Mouse (Mus musculus) brain, embryonic 14.5 days (tissue): ENCODE results near the gene Sesn2. TPM values are rescaled to one million over a fixed set of nuclear protein-coding genes. Genes with fewer than 3 reads are reported as not detected.

ENCODE experiments used
- DNase-seq: peaks from one replicate; pipeline ENCODE4 v3.0.0-alpha.2; 2011; ENCODE audit warnings: low read depth
- CTCF ChIP-seq: fragments of 200-500 bp; IDR thresholded peaks from 2 replicates; pipeline ENCODE4 v1.5.1; 2012; ENCODE audit warnings: inconsistent platforms, mild to moderate bottlenecking, moderate library complexity, borderline replicate concordance; ENCODE audit not compliant: insufficient read depth, insufficient read length; ENCODE audit errors: extremely low read depth
- POLR2A ChIP-seq: fragments of 200-500 bp; IDR thresholded peaks from 2 replicates; pipeline ENCODE4 v1.6.1; 2012; ENCODE audit warnings: mild to moderate bottlenecking, inconsistent platforms, borderline replicate concordance; ENCODE audit not compliant: poor library complexity, insufficient read depth, insufficient read length, severe bottlenecking; ENCODE audit errors: extremely low read depth
- polyA plus RNA-seq: library from polyadenylated mRNA; depleted of rRNA; stranded (reverse); fragments of >200 nt; gene quantifications from 2 replicates; pipeline ENCODE4 v1.2.3, GENCODE M21; 2012

Sesn2 gene
- polyA plus RNA-seq, 1 experiment: 6.1 TPM

DNA sequence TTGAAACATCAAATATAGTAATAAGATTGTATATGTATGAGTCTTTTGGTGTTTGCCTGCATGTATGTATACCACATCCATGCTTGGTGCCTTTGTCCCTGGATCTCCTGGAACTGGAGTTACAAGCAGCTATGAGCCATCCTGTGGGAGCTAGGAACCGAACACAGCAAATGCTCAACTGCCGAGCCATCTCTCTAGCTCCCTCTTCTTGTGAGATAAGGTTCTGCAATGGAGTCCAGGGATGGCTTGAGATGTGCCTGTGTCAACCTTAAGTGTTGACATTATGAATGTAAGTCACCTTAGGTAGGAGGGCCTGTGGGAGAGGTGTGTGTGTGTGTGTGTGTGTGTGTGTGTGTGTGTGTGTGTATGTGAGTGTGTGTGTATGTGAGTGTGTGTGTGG, 16.4 kb upstream of the Sesn2 start:
- no peak for DNase-seq
- TF ChIP-seq CTCF: peak; percentile 33; the same call in 1 of the 2 replicates
- no peak for TF ChIP-seq POLR2A

DNA sequence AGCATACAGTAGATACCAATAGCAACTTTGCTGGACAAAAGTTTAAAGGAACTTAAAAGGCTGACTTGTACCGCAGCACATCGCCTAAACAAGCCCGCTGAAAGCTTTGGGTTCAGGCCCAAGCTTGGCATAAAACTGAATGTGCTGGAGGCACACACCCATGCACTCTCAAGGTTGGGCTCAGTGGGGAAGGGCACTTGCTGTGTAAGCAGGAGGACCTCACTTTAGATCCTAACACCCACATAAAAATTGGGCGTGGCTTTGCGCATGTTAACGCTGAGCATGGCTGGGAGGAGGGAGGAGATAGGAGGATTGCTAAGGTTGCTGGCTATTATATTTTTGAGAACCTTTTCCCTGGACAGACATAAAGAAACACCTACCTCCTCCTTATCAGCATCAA, 14.5 kb upstream of the Sesn2 start:
- no peak for TF ChIP-seq CTCF
- TF ChIP-seq POLR2A: no peak

DNA sequence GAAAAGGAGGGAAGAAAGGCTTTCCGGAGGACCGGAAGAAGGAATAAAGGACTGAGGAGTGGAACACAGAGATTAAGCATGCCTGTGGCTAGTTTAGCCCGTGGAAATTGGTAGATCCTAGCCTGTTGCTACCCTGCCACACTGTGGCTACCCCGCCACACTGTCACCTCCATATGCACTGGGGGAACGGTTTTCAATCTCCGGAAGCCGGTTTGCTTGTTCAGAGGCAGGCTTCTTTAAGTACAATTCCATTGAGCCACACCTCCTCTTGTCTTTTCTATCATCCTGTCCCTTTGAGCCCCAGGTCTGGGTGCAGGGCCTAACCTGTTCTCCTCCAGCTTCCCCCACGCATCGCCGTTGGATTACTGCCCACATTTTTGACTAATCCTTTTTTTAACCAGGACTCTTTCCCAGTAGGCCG, 14.0 kb upstream of the Sesn2 start:
- no peak for DNase-seq
- TF ChIP-seq CTCF: no peak
- TF ChIP-seq POLR2A: no peak

More for the DNA sequence above, 14.5 kb upstream of the Sesn2 start:
- DNase-seq: peak; percentile 11

DNA sequence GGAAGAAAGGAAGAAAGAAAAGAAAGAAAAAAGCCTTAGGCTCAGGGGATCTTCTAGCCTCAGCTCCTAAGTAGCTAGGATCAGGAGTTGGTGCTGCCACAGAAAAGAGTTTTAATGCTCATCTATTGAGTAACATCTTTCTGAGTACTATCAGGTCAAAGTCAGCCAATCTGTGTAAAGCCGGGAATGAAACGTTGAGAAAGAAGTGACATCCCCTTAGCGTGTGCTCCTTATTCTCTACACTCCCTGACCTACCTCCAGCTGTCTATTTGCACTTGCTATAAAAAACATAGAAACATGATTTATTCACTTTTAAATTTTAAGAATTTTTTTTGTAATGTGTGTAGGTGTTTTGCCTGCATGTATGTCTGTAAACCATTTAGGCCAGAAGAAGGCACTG, 8.9 kb upstream of the Sesn2 start:
- TF ChIP-seq CTCF: no peak
- no peak for TF ChIP-seq POLR2A
- DNase-seq: no peak

DNA sequence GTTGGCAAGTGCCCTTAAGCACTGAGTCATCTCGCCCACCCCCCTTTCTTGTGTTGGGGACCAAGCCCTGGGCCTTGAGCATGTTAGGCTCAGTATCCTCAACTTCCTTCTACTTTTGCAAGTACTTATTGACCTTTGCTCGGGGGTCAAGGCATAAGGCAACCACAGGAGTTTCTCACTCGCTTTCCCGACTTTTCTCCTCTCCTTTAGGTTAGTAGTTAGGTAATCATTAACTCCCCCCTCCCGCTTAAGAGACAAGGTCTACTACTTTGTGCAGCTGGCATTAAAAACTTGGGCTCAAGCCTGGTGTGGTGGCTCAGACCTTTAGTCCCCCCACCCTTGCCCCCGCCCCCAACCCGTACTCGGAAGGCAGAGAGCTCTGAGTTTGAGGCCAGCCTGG, 7.8 kb upstream of the Sesn2 start:
- no peak for TF ChIP-seq CTCF
- no peak for TF ChIP-seq POLR2A
- DNase-seq: no peak

DNA sequence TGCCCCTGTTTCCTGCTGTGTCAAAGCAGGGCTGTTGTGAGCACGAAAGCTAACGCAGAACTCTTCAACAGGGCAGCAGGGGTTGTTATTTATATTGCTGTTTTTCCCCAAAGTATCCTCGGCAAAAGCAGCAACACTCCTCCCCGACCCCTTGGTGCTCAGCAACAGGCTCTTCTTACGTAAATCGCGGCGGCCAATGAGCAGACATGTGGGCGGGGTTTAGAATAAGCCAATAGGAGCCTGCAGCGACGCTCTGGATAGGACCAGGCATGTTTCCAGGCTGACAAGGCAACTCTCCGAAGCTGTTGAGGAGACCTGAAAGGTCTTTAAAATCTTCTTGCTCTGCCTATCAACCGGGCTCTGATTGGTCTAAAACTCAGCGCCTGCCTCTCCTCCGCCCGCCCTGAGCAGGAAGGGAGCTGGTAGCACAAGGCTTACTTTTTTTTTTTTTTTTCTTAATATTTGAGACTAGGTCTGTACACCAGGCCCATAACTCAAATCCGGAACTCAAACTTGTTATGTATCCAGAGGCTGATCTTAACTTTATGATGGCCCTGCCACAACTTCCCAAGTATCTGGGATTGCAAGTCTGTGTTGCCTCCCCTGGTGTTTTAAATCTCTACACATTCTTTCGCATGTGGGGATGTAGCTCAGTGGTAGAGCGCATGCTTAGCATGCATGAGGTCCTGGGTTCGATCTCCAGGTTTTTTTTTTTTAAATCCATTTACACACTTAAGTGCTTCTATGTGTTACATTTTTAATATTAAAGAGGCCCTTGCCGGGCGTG, 5.3 kb upstream of the Sesn2 start:
- peak; percentile 99 for DNase-seq
- no peak for TF ChIP-seq CTCF
- no peak for TF ChIP-seq POLR2A

DNA sequence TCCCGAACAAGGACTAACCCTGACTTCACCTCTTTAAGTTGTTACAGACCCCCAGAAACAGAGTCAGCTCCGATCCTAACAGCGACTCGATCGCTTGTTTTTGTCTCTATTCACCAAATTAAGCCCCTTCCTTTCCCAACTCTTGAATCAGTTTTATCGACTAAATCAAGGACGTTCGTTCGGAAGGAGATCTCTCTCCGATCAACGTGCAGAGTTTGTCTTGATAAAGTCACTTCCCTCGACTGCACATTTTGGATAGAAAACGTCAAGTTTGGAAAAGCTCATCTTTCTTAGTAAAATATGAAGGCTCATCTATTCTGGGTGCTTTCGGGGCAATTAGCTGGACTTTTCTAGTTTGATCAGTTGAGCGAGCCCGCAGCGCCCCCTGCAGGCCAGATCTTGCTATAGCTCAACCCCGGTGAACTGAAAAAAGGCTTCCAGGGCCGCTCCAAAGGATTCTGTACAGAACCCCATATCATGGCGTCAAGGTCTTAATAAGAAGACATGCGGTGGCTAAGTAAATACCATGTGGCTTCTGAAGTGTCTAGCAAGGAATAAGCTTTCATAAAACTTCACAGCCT, 4.3 kb upstream of the Sesn2 start:
- peak; percentile 86 for DNase-seq
- TF ChIP-seq CTCF (peak; percentile 92), POLR2A (no peak)

DNA sequence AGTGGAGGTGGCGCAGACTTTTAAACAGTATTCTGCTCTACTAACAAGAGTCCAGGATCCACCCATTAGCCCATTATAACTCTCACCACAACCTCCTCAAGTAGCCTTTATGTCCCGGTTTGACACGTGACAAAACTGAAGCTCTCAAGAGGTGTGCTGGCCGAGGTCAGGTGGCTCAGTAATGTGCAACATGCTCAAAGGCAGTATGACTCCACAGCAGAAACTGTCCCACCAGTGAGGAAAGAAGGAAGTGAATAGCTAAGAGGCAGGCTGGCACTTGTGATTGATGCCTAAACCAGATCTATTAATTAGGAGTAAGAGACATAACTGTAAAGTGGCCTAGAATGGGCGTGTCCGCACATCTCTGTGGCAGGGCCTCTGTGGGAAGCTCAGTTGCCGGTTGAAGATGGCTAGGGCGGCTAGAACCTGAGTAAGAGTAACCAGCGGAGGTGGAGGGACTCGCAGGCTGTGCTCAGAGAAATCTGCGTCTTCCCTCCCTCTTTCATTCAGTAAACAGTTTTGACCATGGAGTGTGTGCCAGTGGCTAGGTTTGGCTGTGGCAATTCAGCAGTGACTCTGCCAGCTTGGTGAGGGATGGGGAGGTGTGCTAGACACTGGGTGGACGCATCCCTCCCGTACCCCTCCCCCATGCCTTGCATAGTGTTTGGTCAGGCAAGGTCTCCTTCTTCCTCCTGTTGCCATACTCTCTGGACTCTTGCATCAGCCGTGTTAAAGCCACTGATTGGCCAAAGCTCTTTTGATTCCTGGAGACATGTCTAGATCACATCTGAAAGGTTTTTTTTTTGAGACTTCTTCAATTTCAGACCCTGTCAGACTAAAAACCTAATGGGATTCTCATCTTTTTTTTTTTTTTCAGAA, 3.3 kb upstream of the Sesn2 start:
- no peak for TF ChIP-seq CTCF
- no peak for TF ChIP-seq POLR2A
- no peak for DNase-seq

DNA sequence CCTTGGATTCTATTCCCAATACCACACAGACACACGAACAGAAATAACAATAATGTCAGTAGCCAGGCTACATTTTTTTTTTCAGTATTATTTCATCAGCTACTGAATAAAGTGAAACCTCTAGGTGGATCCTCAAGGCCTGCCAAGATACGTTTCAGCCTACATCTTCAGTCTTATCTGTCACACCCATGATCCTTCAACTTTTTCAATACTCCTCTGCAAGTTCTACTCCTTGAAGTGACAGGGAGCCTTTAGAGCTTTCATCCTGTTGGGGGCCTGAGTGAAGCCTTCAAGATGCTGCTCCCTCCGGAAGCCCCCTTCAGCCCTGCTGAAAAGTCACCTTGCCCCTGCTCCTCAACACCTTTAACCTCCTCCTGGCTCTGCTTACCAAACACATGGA, 1.8 kb upstream of the Sesn2 start:
- no peak for TF ChIP-seq POLR2A
- no peak for TF ChIP-seq CTCF
- no peak for DNase-seq

DNA sequence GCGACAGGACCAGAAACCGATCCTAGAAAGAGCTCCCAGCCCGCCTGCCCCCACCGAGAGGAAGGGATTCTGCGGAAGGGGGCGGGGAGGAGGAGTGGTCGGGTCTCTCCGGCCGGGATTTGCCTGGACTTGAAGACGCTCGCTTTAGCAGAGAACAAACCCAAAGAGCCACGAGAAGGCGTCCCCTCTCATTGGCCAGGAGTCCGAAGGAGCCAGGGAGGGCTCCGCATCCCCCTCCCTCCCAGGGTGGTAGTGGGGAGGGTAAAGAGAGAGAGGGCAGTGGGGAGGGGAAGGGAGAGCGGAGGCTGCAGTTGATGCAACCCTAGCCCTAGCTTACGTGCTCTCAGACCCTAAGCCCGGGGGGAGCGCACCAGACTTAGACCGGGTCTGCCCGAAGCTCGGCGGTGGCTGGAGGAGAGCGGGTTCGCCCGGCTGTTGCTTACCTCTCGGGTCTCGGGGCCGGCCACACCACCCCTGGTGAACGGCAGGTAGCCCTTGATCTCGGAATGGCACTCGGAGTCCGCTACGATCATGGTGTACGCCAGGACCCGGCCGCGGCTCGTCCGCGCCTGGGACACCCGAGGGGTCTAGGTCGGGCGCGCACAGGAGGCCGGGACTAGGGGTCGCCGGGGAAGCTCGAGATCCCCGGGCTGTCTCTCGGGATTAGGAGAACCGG, 542 bp downstream of the Sesn2 start:
- DNase-seq: peak; percentile 91
- TF ChIP-seq CTCF (no peak), POLR2A (no peak)

DNA sequence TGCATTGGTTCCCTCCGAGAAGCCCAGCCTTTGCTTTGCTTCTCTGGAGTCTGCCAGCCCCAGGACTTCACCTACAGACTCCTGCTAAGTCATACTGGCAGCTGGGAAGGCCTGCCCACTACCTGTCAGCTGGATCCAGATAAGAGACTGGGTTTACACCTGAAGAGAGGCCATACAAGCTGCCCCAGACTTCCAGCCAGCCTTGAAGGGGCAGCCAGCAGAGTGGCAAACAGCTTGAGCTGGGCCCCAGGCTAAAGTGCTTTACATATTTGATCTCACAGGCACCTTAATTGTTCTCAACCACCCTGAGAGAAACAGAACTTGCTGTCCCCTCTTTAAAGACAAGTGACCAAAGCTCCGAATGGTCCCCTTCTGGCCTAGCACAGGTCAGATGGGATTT, 3.1 kb downstream of the Sesn2 start:
- DNase-seq: no peak
- TF ChIP-seq POLR2A: no peak
- TF ChIP-seq CTCF: no peak
